ENCODE assay signal across 17 mouse cellular contexts in genomic region chr10:114956257-114956656, GRCm38 (mm10).
"Had no signal": no experiment of that assay in that cellular context is flagged by ENCODE, and none has a peak within 500 bp of the region (broad histone marks: within the 10 kb centered on the region; RNA-seq: fewer than 3 reads in every experiment).

No protein-coding gene starts in this region.

- DNase-seq: left cerebral cortex, postnatal 4 days; liver; liver, embryonic 13.5 days; liver, postnatal 0 days; lung, adult 18-20 months; lung, adult 2 months; lung, embryonic 14.5 days; lung, postnatal 10 days; lung, postnatal 14 days; lung, postnatal 36 days; lung, postnatal 4 days; midbrain, embryonic 14.5 days had no signal

- ATAC-seq: liver, embryonic 12.5 days; liver, postnatal 0 days; lung, postnatal 0 days; midbrain, embryonic 13.5 days; midbrain, embryonic 15.5 days; midbrain, embryonic 16.5 days had no signal
